Mouse (Mus musculus) frontal cortex, postnatal 10 days (tissue): Measurements from ENCODE around the gene Gan.

ENCODE experiments used
- DNase-seq, 2 experiments: peaks; one replicate each; pipeline ENCODE4 v3.0.0; 2022; ENCODE audit warnings: low spot score in 2 of 2, mixed read lengths in 1 of 2

Gan gene

GRCm38 (mm10) chr8:117158135-117158761 lies at the start of gene Gan:
Gan (plus strand) TSS chr8:117158135.
- DNase-seq, result no peak

- no peak for DNase-seq
Observed at GRCm38 (mm10) chr8:117109018-117109711, 48.8 kb upstream of the Gan start.

- DNase-seq, result peak; percentile 25 to 45
Observed at GRCm38 (mm10) chr8:117109801-117110390, 48.0 kb upstream of the Gan start.

- DNase-seq, result no peak
Observed at GRCm38 (mm10) chr8:117111641-117112040, 46.3 kb upstream of the Gan start.

- DNase-seq, result no peak
Observed at GRCm38 (mm10) chr8:117112261-117112660, 45.7 kb upstream of the Gan start.

GRCm38 (mm10) chr8:117115094-117115493 lies 42.8 kb upstream of the Gan start:
- no peak for DNase-seq

GRCm38 (mm10) chr8:117115676-117116446 lies 42.1 kb upstream of the Gan start:
- DNase-seq, result no peak

GRCm38 (mm10) chr8:117116534-117116933 lies 41.4 kb upstream of the Gan start:
- DNase-seq, result no peak

- DNase-seq, result no peak
Observed at GRCm38 (mm10) chr8:117118409-117118808, 39.5 kb upstream of the Gan start.

GRCm38 (mm10) chr8:117121277-117121676 lies 36.7 kb upstream of the Gan start:
- no peak for DNase-seq

- no peak for DNase-seq
Observed at GRCm38 (mm10) chr8:117123850-117124633, 33.9 kb upstream of the Gan start.

- no peak for DNase-seq
Observed at GRCm38 (mm10) chr8:117125854-117126253, 32.1 kb upstream of the Gan start.

GRCm38 (mm10) chr8:117126411-117126810 lies 31.5 kb upstream of the Gan start:
- no peak for DNase-seq

- DNase-seq, result no peak
Observed at GRCm38 (mm10) chr8:117127063-117127462, 30.9 kb upstream of the Gan start.

- no peak for DNase-seq
Observed at GRCm38 (mm10) chr8:117133702-117134101, 24.2 kb upstream of the Gan start.

- DNase-seq, result no peak
Observed at GRCm38 (mm10) chr8:117136351-117136750, 21.6 kb upstream of the Gan start.

GRCm38 (mm10) chr8:117136763-117137162 lies 21.2 kb upstream of the Gan start:
- no peak for DNase-seq

- DNase-seq, result no peak
Observed at GRCm38 (mm10) chr8:117137357-117137756, 20.6 kb upstream of the Gan start.

GRCm38 (mm10) chr8:117148520-117148919 lies 9.4 kb upstream of the Gan start:
- DNase-seq, result no peak

- no peak for DNase-seq
Observed at GRCm38 (mm10) chr8:117156149-117156548, 1.8 kb upstream of the Gan start.
